Mouse (Mus musculus) kidney, postnatal 25 days (tissue): ENCODE results near the gene Creld2.

Experiments used
- DNase-seq, 2 experiments: peaks; one replicate each; pipeline ENCODE4 v3.0.0; 2021; ENCODE audit warnings: mixed read lengths in 2 of 2

Creld2 gene

DNA sequence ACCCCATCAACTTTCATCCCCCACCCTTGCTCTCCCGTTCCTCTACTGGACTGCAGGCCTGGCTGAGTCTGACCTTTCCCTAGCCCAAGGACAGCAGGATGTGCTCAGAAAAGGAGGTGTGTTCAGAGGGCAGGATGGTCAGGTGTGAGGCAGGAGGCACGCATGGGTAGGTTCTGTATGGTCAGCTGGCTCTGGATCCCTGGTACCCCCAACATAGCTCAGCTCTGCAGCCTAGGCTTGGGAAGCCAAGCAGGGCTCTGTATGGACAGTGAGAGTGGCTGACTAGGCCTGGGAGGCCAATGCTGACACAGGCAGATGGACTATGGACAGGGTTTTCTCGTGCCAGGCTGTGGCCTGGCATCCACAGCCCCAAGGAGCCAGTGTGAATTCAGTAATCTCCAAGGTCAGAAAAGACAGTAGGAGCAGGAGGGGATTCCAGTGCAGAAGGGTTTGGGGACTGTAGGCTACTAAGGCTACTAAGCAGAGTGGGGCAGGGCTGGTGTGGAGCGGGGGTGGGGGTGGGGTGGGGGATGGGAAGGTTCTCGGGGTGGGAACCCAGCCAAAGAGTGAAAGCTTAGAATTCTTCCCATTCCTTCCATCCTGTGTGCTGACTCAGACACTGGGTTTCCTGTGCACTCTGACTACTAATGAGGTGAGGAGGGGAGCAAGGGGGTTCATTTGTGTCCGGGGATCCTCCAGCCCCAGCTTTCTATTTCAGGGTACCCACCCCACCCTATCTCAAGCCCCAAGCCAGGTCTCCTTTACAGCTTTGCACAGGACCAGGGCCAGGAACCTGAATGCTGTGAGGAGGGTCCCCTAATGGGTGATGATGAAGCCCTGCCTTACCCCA, 34.9 kb downstream of the Creld2 start:
- peak; percentile 79 to 96 for DNase-seq

DNA sequence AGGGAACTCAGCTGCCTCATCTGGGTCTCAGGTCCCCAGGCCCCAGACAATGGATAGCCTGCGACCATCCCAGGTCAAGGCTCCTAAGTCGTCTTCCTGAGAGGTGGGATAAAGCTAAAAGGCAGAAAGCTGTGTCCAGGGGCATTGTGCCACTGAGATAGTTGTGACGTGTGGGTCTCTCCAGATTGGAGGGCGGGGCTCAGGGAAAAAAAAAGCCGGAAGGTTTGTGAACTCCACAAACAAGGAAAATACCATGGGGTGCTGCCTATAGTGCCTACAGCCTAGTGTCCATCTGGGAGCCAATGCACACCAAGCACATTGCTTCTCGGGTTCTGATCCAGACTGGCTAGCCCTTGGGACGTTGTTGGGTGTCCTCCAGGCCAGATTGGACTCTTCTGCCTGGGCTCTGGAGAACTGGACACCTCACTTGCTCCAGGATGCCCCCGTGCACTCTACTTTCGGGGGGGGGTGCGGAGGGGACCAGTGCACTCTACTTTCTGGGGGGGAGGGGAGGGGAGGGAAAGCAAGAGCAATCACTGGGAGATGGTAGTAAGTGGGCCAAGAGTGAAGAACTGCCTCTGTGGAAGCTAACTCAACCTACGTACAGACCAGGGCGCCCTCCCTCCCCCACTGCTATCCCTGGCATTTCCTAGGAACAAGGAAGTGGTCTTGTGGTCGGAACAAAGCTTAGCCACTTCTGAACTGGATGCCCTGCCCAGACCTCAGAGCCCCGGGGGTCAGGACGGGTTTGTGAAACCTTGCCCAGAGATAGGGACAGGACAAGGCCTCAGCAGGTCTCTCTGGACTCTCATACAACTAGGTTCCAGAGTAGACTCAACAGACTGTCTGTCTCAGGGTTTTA, 35.8 kb downstream of the Creld2 start:
- DNase-seq, result peak; percentile 57 to 80

DNA sequence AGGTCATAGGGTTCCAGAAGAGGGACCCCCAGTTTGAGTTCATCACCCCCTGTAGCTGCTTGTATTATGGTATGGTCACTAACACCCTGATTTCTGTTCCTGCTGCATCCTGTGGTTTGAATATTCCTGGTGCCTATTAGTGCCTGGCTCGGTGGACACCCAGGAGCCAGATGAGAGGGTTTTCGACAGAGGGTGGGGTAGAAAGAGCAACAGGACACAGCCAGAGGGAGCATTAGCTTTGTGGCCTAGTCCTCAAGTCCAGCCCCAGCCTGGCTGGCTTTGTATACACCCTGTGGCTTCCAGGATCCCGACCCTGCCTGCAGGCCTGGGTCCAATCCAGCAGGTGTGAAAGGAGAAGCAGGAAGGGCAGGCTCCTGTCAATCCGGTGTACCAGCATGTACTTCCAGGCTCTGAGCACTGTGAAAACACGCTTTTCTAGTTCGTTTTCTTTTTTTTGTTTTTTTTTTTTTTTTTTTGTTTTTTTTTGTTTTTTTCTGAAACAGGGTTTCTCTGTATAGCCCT, 36.5 kb downstream of the Creld2 start:
- peak in 1 of 2 experiments; percentile 71 for DNase-seq

DNA sequence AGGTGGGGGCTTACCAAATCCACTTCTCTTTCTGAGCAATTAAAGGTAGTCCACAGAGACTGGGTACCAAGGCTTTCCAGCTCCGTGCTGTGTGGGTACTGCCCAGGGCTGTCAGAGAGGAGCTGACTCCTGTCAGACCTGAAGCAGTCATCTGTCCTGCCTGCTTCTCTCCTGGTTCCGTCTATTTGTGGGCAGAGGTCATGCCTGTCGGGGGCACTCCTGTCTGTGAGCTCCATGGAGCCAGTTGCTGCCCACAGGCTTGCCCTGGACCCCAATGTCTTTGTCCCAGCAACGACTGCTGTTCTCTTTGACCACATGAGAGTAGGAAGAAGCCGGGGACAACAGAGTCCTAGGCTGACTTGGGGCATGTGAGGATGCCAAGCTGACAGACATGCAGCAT, 37.2 kb downstream of the Creld2 start:
- DNase-seq, result peak in 1 of 2 experiments; percentile 42

DNA sequence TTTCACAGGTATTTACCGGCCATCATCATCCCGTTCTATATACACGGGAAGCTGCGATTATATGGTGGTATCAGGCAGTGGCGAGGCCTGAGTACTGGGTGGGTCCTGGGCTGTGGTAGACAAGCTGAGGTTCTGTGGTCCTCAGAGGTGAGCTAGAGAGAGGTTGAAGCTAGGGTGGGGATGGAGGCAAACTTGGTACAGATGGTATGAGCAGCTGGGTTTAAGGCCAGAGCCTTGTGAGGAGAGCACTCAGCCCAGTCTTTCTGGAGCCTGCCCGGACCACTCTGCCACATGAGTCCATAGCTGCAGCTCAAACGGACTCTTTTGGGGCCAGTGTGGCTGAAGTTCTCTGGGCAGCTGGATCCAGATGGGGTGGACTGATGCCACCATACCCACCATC, 37.9 kb downstream of the Creld2 start:
- no peak for DNase-seq

DNA sequence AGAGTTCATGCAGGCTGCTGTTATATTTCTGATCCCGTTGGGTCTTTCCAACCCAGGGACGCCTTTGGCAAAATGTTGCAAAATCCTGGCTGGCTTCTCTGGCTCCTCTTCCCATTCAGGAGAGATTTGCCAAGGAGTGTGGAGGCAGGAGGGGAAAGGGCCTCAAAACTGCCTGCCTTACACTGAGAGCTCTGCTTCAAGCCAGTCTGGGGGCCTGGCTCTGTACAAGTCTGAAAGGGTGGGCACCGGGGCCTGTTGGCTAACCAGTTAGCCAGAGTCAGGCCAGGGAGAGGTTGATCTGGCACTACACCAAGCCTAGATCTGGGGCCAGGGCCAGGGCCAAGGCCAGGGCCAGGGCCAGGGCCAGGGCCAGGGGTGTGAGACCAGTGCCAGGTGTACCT, 38.7 kb downstream of the Creld2 start:
- DNase-seq, result peak; percentile 50 to 74

DNA sequence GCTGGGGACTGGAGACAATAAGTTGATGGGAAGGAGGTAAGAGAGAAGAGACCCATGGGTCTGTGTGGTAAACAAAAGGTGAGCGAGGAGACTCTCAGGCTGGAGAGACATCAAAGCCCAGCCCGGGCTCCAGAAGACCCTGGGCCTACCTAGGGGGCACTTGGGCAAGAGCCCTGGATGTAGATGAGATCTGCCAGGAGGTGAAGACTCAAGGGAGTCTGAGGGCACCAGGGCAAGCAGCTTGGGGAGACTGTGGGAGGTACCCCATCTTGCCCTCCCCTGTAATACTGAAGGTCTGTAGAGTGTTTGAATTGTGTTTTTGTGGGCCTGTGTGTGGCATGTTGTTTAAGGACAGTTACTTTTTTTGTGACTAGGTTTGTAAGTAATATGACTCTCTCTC, 39.3 kb downstream of the Creld2 start:
- DNase-seq, result no peak

DNA sequence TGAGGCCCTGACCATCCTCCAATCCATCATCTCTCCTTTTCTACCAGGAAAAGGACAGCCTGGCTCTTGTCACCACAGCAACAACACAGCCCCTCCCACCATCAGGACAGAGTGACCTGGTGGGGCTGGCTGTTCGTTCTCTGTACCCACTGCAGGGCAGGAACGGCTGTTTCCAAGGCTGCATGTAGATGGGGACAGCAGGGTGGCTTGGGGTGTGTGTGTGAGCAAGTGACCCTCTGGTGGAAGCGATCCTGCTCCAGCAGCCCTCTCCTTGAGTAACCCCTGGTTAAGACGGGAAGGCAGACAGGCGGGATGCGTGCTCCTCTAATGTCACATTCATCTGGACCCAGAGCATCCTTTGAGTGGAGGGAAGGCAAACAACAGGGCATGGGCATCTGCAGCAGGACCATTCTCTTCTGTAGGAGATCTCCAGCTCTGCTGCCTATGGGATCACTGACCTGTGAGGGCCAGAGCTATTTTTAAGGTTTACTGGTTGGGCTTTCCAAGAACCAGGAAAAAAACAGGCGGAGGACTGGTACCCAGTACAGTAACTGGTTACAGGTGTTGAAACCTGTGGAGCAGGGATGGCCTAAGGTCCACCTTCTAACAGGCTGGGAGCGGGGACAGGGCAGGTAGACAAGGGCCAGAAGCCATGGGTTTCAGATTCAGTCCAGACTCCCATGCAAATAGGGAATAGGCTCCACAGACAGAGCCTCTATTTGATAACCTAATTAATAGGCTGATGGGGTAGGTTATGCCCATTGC, 39.9 kb downstream of the Creld2 start:
- DNase-seq, result peak in 1 of 2 experiments; percentile 67

DNA sequence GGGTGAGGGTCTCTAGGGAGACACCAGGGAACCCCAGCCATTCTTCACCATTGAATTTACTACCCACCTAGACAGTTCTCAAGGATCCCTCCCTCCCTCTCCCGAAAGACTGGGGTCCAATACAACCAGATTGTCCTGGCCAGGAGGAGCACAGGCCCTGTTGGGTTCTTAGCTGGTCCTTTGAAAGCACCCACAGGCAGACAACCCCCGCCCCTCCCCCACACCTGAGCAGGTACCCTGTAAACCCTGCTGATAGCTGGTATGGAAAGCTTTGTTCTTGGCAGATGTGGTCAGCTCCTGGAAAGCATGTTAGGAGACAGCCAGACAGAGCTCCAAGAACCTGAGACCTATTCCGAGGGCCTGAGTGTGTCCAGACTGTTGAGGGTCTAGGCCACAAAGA, 41.3 kb downstream of the Creld2 start:
- peak in 1 of 2 experiments; percentile 71 for DNase-seq

DNA sequence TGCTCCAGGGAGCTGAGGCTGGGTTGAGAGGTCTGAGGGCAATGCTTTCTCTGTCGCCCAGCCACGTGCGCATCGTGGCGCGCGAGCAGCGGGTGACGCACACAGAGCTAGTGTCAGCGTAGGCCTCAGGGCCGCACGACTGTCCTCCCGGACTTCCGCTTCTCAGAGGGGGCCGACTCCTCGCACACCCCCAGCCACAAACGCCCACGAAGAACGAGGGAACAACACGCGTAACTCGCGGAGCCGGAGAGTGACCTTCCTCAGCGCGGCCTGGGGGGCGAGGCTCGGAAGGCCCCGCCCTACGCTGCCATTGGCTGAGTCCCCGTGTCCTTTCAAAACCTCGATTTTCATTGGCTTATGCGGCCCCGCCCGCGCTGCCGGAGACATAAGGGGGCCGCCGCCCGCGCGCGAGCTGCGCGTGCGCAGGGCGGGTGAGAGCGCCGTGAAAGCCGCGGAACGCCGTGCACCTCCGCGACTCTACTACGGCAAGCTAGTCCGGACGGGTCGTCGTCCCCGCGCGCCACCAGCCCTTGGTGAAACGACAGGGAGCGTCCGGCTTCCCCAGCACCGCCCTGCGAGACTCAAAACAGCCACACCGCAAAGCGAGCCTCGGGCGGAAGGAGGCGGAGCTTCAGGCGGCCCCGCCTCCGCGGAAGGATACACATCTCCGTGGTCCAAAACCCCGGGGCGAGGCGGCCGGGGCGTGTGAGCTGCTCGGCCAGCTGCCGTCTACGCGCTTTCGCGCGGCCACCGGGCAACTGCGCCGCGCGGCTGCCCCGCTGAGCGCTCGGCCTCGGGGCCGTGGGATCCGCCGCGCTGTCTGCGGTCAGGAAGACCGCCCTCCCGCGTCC, 42.6 kb downstream of the Creld2 start, which contains the start of gene Pim3:
Pim3 (plus strand) TSS at position 415 of the 851 bp plus-strand sequence.
- peak; percentile 97 to 100 for DNase-seq

DNA sequence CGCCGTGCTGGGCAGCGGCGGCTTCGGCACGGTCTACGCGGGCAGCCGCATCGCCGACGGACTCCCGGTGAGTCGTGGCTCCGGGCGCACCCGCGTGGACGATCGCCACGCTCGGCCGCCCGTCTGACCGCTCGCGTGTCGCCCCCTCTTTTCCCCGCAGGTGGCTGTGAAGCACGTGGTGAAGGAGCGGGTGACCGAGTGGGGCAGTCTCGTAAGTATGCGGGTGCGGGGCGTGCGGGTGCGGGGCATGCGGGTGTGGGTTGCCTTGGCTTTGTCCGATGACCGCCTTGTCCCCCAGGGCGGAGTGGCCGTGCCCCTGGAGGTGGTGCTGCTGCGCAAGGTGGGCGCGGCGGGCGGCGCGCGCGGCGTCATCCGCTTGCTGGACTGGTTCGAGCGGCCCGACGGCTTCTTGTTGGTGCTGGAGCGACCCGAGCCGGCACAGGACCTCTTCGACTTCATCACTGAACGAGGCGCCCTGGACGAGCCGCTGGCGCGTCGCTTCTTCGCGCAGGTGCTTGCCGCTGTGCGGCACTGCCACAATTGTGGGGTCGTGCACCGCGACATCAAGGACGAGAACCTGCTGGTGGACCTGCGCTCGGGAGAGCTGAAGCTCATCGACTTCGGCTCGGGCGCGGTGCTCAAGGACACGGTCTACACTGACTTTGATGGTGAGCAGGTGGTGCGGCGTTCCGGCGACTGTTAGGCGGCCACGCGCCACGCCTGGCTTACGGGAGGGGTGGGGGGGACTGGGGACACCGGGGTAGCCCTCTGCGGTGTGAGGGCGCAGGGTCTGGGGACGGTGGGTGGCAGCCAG, 43.6 kb downstream of the Creld2 start:
- DNase-seq, result peak; percentile 57 to 82

DNA sequence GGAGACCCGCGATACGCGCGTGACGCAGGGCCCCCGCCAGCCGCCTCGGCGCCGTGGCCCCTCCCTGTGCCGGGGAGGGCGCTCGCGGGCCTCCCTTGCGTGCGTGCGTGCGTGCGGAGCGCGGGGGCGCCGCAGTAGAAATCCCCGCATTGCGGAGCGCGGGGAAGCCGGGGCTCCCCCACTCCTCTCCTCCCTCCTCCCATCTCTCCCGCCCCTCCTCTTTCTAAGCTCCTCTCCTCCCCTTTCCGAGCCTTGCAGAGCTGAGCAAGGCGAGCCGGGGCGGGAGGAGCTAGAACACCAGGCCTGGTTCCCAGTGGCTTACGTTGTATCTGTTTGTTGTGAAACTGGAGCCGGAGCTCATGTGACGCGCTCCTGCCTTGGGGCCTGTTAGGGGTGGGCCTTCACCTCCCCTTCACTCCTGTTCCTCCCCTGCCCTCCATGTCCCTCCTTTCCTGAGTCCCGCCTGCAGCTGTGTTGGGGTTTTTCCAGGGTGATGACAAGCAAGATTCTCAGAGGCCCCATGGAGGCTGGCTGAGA, 44.3 kb downstream of the Creld2 start:
- DNase-seq, result peak; percentile 93 to 97

DNA sequence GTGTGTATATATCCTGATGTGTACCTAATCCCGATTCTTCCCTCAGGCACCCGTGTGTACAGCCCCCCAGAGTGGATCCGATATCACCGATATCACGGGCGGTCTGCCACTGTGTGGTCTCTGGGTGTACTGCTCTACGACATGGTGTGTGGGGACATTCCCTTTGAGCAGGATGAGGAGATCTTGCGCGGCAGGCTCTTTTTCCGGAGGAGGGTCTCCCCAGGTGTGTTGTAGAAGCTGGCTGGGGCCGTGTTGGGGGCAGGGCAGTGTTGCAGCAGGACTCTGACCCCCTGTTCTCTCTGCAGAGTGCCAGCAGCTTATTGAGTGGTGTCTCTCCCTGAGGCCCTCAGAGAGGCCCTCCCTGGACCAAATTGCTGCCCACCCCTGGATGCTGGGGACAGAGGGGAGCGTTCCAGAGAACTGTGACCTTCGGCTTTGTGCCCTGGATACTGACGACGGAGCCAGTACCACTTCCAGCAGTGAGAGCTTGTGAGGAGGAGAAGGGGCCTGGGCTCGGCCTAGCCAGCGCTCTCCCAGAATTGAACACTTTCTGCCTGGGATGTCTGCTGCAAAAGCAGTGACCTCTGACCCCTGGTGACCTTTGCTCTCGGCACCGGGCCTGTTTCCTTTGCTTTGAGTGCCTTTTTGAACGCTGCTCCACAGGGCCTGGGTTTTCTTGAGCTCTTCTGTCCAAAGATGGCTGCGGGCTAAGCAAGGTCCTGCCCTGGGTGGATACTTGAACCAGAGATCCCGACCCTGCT, 45.0 kb downstream of the Creld2 start:
- DNase-seq, result peak; percentile 88

DNA sequence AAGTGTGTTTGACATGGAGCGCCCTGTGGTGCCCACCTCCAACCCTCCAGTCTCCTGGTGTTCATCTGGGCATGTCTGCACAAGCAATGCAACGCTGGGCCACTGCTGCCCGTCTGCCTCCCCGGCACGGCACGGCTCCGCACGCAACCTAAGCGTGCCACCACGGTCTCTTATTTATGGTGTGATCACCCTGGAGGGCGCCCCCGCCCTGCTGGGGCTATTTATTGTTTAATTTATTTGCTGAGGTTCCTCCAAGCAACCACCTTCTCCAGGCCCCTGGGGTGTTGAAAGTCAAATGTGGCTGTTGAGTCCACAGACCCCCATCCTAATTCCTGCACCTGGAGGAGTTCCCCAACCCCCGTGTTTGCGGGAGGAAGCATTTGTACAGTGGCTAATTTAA, 45.6 kb downstream of the Creld2 start:
- no peak for DNase-seq

DNA sequence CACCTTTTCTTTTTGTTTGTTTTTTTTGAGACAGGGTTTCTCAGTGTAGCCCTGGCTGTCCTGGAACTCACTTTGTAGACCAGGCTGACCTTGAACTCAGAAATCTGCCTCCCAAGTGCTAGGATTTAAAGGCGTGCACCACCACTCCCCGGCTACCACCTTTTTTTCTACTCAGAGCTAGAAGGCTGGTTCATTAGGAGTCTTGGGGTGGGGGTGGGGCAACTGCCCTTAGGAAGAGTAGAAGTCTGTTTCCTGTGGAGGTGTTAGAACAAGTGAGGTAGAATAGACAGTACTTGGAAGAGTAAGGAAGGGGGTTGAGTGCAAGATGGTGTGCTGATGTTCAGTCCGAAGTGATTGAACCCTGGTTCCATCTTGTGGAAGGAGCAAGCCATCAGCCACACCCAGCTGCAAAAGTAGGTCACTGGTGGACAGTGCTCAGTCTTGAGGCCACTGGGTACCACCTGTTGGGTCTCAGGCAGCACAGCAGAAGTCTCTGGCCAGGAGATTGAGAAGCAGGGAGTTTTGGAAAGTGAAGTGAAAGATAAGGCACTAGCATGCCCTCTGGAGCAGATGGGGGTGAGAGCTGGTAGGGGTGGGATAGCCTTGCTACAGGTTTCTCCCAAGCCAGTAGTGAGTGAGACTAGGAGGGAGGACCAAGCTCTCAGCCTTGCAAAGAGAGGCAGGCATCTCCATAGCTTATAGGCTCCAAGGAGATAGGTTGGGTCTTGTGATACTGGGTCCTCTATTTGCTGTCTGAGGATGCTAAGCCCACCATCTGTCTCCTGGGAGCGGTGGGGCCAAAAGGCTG, 46.6 kb downstream of the Creld2 start:
- DNase-seq, result peak; percentile 45 to 71

DNA sequence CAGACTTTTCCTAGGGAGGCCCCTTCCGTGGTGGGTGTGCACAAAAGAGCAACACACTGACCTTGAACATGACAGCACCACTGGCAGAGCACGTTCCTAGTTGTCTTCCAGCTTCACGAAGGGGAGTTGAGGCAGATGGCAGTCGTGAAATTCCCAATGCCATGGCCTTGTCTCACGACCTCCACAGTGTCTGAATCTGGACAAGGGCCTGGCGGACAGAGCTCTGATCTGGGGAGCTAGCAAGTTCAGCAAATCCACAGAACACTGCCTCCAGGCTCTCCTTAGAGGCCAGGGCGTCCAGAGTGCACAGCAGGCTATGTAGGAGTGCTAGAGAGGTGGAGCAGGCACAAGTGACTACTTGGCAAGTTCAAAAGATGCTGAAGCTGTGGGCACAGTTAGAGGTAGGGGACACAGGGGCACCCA, 47.5 kb downstream of the Creld2 start:
- peak; percentile 57 to 87 for DNase-seq

DNA sequence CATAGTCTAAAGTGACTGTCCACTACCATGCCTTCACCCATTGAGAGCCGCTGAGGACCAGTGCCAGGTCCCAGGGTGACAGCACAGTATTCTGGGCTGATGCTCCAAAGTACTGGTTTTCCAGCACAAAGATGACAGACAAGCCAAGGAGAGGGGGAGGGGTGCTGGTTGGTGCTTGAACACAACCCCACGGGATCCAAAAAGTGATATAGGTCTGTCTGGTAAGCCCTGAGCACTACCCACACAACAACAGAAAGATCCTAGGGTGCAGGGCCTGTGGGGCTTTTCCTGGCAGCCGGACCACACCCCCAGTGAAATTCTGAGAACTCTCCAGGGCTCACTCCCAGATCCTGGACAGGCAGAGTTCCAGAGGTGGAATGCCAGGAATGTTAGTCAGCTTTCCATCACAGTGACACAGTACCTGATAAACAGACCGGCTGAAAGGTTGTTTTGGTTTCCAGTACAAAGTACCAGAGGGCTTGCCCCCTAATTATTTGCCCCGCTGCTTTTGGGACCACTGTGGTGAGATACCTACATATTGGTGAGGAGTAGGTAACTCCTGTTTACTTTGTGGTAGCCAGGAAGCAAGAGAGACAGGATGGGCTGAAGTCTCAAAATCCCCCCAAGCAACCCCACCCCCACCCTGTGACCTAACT, 48.0 kb downstream of the Creld2 start:
- peak; percentile 85 to 92 for DNase-seq
